Mouse (Mus musculus): ENCODE measurements around the gene Fdxr. TPM values are rescaled to one million over a fixed set of nuclear protein-coding genes. Genes with fewer than 3 reads are reported as not detected.

Fdxr gene
- polyA plus RNA-seq, 1 experiment from 2014 or later = 16.0 TPM

DNA sequence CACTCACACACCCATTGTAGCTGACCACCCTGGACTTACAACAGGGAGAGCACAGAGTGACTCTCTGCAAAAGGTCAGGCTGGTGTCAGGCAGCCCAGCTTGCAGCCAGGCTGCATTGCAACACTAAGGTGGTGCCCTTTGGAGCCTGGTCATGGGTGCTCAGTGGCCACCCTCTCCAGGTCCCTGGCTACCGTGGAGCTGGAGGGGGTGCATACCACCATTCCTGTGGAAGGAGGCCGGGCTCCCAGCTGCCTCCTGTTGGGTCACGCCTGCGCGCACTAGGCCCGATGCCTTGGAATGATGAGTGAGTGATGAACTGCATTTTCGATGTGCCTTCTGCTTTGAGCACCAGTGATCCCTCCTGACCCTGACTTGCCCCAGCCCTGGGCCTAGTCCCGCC lies 32.0 kb downstream of the Fdxr start:
- H3K36me3 ChIP-seq = peaks cover 29% of the 10 kb centered on the region
- no peaks in the 10 kb centered on the region for H3K9me3 ChIP-seq
- H3K27me3 ChIP-seq = peaks cover 61% of the 10 kb centered on the region
- no peak overlapping the region for H3K27ac ChIP-seq
- H3K9ac ChIP-seq = no peak overlapping the region
- WGBS = 76% methylated on average over 8 of the region's 8 CpGs
- H3K4me1 ChIP-seq = peaks cover 24% of the 10 kb centered on the region
- H3K4me3 ChIP-seq = no peak overlapping the region
- ATAC-seq (ENCODE audit: low FRiP score, low read depth) = no peak
- no peak overlapping the region for H3K4me2 ChIP-seq (replicated peaks)

DNA sequence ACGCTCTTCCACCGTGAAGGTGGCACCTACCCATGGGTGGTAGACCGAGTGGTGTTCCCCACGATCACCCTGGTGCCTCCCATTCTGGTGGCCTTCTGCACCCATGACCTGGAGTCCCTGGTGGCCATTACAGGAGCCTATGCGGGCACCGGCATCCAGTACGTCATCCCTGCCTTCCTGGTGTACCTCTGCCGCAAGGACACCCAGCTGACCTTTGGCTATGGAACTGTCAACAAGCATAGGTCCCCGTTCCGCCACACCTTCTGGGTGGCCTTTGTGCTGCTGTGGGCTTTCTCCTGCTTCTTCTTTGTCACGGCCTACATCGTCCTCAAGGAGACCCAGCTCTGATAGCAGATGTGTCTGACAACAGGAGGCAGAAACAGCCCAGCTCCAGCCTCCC lies 33.1 kb downstream of the Fdxr start:
- Histone ChIP-seq H3K27me3 (peaks cover 50% of the 10 kb centered on the region), H3K36me3 (peaks cover 34% of the 10 kb centered on the region)
- WGBS = 86% methylated on average over 12 of the region's 12 CpGs

DNA sequence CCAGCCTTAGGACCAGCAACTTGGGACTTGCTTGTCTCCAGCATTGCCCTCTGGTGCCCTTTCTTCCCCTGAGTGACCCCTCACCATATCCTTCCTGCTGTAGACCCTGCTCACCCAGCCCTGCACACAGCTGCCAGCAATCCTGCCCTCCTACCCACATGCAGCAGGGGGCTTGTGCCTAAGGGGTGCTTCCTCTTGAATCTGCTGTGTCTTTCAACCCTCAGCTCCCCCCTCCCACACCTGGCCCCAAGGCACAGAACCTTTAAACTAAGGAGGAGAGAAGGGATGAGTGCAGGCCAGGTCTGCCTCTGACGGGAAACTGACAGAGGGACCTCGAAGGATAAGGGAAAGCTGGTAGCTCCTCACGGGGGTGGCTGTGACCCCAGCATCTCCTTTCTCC lies 34.1 kb downstream of the Fdxr start:
- H3K9me3 ChIP-seq = no peaks in the 10 kb centered on the region
- peaks cover 19% of the 10 kb centered on the region for H3K4me1 ChIP-seq
- no peak overlapping the region for H3K4me3 ChIP-seq
- H3K4me2 ChIP-seq (replicated peaks) = no peak overlapping the region
- WGBS = 79% methylated on average over 3 of the region's 3 CpGs
- no peak for ATAC-seq (ENCODE audit: low FRiP score, low read depth)
- H3K27ac ChIP-seq = no peak overlapping the region
- H3K27me3 ChIP-seq = peaks cover 40% of the 10 kb centered on the region
- no peak overlapping the region for H3K9ac ChIP-seq
- peaks cover 34% of the 10 kb centered on the region for H3K36me3 ChIP-seq

More for the DNA sequence above, 33.1 kb downstream of the Fdxr start:
- peaks cover 19% of the 10 kb centered on the region for H3K4me1 ChIP-seq
- H3K9ac ChIP-seq = no peak overlapping the region
- H3K9me3 ChIP-seq = no peaks in the 10 kb centered on the region
- no peak overlapping the region for H3K4me3 ChIP-seq
- no peak for ATAC-seq (ENCODE audit: low FRiP score, low read depth)
- H3K27ac ChIP-seq = no peak overlapping the region
- no peak overlapping the region for H3K4me2 ChIP-seq (replicated peaks)

DNA sequence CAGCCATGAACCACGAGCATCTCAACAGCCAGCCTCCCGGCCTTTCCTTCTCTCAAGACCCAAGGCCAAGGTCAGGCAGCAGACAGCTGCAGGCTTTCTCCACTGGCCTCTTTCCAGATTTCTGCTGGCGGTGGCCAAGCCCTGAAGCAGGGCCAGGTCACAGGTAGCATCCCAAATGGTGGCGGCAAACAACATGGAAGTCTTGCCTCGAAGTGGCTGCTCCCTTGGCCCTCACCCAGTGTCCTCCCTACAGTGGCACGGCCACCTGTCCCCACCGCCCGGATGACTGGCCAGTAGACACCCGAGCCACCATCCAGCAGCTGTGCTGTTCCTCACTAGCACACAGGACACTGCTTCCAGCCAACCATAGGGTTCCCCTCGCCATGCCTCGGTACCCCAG lies 35.4 kb downstream of the Fdxr start:
- no peak overlapping the region for H3K27ac ChIP-seq
- 81% methylated on average over 11 of the region's 11 CpGs for whole genome bisulfite sequencing
- peaks cover 17% of the 10 kb centered on the region for H3K4me1 ChIP-seq

DNA sequence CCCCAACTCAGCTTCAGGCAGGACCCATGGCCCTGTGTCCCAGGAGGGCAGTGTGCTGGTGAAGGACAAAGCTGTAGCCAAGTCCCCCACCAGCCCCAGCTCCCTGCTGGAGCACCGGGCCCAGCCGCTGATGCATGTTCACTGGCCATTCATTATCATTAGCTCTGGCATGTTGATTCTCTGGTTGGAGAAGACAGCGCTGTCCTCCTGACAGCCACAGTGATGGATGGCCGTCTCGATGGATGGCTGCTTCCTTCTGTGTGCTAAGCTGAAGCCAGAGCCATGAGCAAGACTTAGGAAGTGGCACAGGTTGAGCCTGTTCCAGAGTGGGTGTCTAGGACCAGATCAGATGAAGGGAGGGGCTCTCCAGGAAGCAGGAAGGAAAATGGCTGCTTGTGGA lies 40.3 kb downstream of the Fdxr start:
- 22% methylated on average over 5 of the region's 5 CpGs for WGBS
- H3K27me3 ChIP-seq = peaks cover 25% of the 10 kb centered on the region; the same call in 1 of the 2 replicates
- no peak overlapping the region for H3K9ac ChIP-seq
- H3K9me3 ChIP-seq = no peaks in the 10 kb centered on the region
- peaks cover 36% of the 10 kb centered on the region for H3K4me1 ChIP-seq
- no peak overlapping the region for H3K4me3 ChIP-seq
- no peak overlapping the region for H3K4me2 ChIP-seq (replicated peaks)
- H3K36me3 ChIP-seq = peaks cover 6% of the 10 kb centered on the region; the same call in 1 of the 2 replicates
- ATAC-seq (ENCODE audit: low FRiP score, low read depth) = no peak
- H3K27ac ChIP-seq = no peak overlapping the region

More for the DNA sequence above, 35.4 kb downstream of the Fdxr start:
- no peaks in the 10 kb centered on the region for H3K9me3 ChIP-seq
- H3K27me3 ChIP-seq = peaks cover 26% of the 10 kb centered on the region
- H3K9ac ChIP-seq = no peak overlapping the region
- ATAC-seq (ENCODE audit: low FRiP score, low read depth) = no peak
- peaks cover 34% of the 10 kb centered on the region for H3K36me3 ChIP-seq
- no peak overlapping the region for H3K4me3 ChIP-seq
- no peak overlapping the region for H3K4me2 ChIP-seq (replicated peaks)

DNA sequence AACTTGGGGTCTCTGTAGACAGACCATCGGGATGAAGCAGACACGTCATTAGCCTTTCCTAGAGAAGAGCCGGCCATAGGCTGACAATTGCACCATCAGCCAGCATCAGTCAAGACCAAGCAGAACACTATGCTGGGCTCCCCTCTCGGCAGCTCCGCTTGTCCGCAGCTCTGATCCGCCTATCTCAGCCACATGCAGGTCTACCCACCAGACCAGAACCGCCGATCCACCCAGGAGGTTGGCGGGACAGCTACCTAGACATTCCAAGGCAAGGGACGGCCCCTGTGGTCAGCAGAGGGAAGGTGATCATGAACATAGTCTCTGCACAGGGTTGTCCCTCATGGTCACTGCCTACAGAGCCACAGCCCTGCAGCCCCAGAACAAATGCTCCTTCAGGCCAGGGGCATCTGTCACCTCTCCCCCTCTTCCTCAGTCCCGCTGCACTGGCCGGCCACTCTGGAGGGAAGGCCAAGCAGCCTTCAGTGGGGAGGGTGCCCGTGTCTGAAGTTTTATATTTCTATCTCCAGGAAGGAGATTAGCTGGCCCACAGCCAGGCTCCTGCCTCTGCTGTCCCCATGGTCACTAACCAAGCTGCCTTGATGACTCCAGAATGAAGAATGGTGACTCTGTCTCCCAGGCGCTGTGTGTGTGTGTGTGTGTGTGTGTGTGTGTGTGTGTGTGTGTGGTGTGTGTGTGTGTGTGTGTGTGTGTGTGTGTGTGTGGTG lies 42.4 kb downstream of the Fdxr start:
- Histone ChIP-seq H3K9ac (no peak overlapping the region), H3K9me3 (no peaks in the 10 kb centered on the region), H3K4me1 (peaks cover 41% of the 10 kb centered on the region), H3K27me3 (peaks cover 37% of the 10 kb centered on the region; the same call in 1 of the 2 replicates), H3K4me2 (replicated peaks) (no peak overlapping the region), H3K36me3 (peaks cover 1% of the 10 kb centered on the region; the same call in 1 of the 2 replicates), H3K27ac (no peak overlapping the region), H3K4me3 (no peak overlapping the region)
- WGBS = 70% methylated on average over 15 of the region's 15 CpGs
- no peak for ATAC-seq (ENCODE audit: low FRiP score, low read depth)

DNA sequence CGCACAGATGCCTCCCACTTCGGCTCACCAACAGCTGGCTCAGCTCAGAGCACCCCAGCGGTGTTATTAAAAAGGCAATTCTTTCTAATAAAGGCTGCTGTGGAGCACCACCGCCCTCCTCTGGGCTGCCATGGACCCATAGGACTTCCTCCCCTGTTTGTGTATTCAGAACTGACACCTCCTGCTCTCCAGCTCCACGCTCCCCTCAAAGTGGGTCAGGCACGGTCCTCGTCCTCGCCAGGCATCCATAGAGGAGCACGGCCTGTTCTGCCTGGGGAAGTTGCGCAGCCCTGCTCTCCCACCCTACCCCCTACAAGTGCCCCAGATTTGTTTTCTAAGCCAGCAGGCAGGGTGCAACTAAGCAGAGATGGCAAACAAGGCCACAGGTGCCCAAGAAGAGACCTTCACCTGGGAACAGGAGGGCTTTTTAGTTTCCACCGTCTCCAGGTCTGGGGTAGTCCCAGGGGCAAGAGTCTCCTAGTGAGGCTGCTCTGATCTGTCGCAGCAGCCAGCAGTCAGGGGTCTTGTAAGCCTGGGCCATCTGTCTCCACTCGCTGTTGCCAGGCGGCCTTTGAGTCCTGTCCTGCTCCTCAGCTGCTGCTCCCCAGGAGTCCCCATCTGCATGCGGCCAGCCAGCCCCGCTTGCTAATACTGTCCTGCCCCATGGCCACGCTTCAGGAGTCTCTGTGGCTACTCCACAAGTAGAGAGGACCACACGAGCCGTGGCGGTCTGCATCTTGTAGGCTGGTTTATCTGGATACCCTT lies 43.1 kb downstream of the Fdxr start:
- Histone ChIP-seq H3K9ac (no peak overlapping the region), H3K9me3 (no peaks in the 10 kb centered on the region), H3K36me3 (no peaks in the 10 kb centered on the region; the same call in 1 of the 2 replicates), H3K27me3 (peaks cover 45% of the 10 kb centered on the region; the same call in 1 of the 2 replicates), H3K27ac (no peak overlapping the region), H3K4me1 (peaks cover 41% of the 10 kb centered on the region), H3K4me3 (no peak overlapping the region), H3K4me2 (replicated peaks) (no peak overlapping the region)
- ATAC-seq (ENCODE audit: low FRiP score, low read depth) = no peak
- 46% methylated on average over 20 of the region's 20 CpGs for WGBS

DNA sequence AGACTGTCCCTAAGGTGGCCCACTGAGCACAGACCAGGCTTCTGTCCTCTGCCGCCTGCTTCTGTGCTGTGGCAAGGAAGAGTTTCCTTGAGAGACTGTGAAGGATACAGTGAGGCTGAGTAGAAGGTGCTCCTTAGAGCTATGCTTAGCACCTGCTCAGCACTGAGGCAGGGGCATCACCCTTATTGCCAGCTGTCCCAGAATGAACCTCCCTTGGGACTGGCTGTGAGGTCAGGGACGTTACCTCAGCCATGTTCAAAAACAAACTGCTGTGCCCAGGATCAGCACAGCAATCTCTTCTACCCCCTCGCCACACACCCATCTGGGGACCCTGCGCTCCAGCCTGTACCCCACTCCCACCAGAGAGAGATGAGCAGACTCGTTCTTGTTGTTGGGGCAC lies 44.0 kb downstream of the Fdxr start:
- peaks cover 53% of the 10 kb centered on the region for H3K27me3 ChIP-seq
- no peak overlapping the region for H3K27ac ChIP-seq
- H3K9me3 ChIP-seq = no peaks in the 10 kb centered on the region
- H3K4me1 ChIP-seq = peaks cover 41% of the 10 kb centered on the region
- no peak overlapping the region for H3K9ac ChIP-seq
- no peak for ATAC-seq (ENCODE audit: low FRiP score, low read depth)
- no peaks in the 10 kb centered on the region; the same call in 1 of the 2 replicates for H3K36me3 ChIP-seq
- WGBS = 77% methylated on average over 5 of the region's 5 CpGs
- H3K4me3 ChIP-seq = no peak overlapping the region
- H3K4me2 ChIP-seq (replicated peaks) = no peak overlapping the region

DNA sequence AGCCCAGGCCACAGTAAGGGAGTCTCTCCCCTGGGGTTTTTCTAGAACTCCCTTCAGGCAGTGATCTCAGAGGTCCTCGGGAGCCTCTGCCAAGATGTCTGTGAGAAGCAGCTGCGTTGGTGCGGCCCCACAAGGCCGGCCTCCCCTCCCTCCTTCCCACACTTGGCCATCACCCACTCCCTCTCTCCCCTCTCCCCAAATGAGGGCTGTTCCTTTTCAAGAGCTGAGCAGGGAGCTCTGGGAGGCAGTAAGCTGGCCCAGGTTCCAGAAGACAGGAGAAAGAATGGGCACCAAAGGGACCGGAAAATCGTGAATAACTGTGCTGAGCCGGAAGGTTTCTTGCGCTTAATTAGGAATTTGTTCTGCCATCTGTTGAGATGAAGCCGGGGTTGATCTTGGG lies 44.9 kb downstream of the Fdxr start:
- H3K4me1 ChIP-seq = peaks cover 42% of the 10 kb centered on the region
- H3K27me3 ChIP-seq = peaks cover 59% of the 10 kb centered on the region

DNA sequence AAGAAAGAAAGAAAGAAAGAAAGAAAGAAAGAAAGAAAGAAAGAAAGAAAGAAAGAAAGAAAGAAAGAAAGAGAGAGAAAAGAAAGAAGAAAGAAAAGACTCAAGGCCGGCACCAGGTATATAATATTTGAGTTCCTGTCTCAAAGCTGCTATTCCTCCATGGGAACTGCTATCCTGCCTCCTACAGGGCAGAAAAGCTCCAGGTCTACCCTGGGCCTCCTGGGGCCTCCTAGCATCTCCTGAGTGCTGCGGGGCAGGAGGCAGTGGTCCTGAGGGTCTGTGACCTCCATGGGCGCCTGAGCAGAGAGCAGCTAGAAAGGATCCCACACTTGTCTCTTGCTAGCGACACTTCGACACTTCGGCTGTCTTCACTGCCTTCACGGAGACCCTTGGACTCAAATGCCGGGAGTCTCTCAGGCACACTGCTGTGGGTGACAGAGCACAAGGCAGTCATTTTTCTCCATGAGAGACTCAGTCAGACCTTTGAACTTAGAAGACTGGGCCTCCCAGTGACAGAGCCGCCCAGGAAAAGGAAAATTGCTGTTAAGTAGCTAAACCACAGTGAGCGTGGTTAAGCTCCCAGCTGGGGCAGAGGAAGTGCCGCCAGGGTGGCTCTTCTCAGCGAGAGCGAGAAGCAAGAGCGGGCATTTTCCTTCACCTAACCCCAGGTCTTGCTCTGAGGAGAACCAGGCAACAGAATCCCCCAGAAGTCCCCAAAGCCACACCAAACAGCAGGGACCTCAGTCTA lies 45.5 kb downstream of the Fdxr start:
- Histone ChIP-seq H3K4me1 (peaks cover 43% of the 10 kb centered on the region), H3K27ac (no peak overlapping the region), H3K9me3 (no peaks in the 10 kb centered on the region), H3K36me3 (no peaks in the 10 kb centered on the region), H3K4me2 (replicated peaks) (no peak overlapping the region), H3K9ac (no peak overlapping the region), H3K4me3 (no peak overlapping the region), H3K27me3 (peaks cover 60% of the 10 kb centered on the region)
- no peak for ATAC-seq (ENCODE audit: low FRiP score, low read depth)
- WGBS = 45% methylated on average over 14 of the region's 14 CpGs

More for the DNA sequence above, 44.9 kb downstream of the Fdxr start:
- 59% methylated on average over 9 of the region's 9 CpGs for WGBS
- ATAC-seq (ENCODE audit: low FRiP score, low read depth) = no peak
- Histone ChIP-seq H3K27ac (no peak overlapping the region), H3K4me2 (replicated peaks) (no peak overlapping the region), H3K4me3 (no peak overlapping the region), H3K9me3 (no peaks in the 10 kb centered on the region), H3K9ac (no peak overlapping the region), H3K36me3 (no peaks in the 10 kb centered on the region)

DNA sequence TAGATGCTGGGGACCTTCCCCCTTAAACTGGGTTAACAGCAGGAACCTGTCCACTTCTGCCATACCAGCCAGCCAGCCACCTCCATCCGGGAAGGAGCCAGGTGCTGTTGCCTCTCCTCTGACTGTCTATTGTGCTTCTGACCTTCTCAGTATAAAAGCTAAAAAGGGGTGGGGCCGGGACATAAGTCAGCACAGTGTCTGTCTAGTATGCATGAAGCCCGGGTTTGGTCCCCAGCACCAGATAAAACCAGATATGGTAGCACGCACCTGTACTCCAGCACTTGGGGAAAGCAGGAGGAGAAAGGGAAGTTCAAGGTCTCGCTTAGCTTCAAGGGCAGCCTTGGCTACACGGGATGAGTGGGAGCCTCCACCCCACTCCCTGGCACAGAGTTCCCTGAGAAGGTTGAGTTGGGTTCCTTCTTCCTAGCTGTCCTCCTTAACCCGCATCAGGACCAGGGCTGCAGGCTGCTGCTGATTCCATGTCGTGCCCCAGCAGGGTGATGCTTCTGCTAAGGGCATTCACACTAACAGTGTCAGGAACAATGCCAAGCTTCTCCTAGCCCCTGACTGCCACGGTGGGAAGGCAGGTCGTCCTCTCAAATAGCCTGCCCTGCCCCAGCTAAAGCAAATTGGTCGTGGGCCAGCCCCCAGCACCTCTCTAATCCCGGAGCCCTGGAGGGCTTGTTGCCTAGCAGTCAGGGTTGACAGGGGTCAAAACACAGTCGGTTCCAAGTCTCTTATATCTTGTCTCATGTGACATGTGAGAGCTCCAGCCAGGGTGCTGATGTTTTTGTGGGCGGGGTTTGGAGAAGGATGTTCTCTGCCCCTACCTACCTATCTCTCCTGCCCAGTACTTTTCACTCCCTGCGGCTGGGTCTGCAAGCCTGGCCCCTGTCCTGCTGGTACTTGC lies 47.6 kb downstream of the Fdxr start:
- Histone ChIP-seq H3K4me2 (replicated peaks) (no peak overlapping the region), H3K9me3 (no peaks in the 10 kb centered on the region), H3K36me3 (no peaks in the 10 kb centered on the region), H3K9ac (no peak overlapping the region), H3K27me3 (peaks cover 52% of the 10 kb centered on the region), H3K27ac (no peak overlapping the region), H3K4me1 (peaks cover 43% of the 10 kb centered on the region), H3K4me3 (no peak overlapping the region)
- ATAC-seq (ENCODE audit: low FRiP score, low read depth) = no peak
- WGBS = 49% methylated on average over 15 of the region's 15 CpGs

Data from limb, embryonic 13.5 days (tissue).